Mouse (Mus musculus) megakaryocyte, adult 5-6 weeks (primary cell): ENCODE data around the gene Plekhg1. TPM values are rescaled to one million over a fixed set of nuclear protein-coding genes. Genes with fewer than 3 reads are reported as not detected.
A peak's percentile ranks its signal among the peaks of the same experiment; 100 is the strongest.

Source experiments
- ATAC-seq: 2 replicates; pipeline ENCODE4 v1.8.0; 2016; ENCODE audit warnings: mild to moderate bottlenecking, inconsistent platforms; ENCODE audit not compliant: poor library complexity, severe bottlenecking
- total RNA-seq, 2 experiments: library from RNA; stranded (forward) in 1 of 2; stranded (reverse) in 1 of 2; fragments of 153-499, 151-499 nt in 1 of 2; fragments of 221-1000, 200-1000 nt in 1 of 2; gene quantifications; 2 replicates each; pipeline versions ENCODE4 v1.2.3 to v1.2.4; 2015 to 2017

Plekhg1 gene
- total RNA-seq, 2 experiments from 2014 or later: 16.3 to 20.8 TPM

- ATAC-seq: no peak; the same call in 1 of the 2 replicates
These were observed 253.4 kb downstream of the Plekhg1 start for GRCm38 (mm10) chr10:3993365-3994102.

- ATAC-seq: no peak
These were observed 255.1 kb downstream of the Plekhg1 start for GRCm38 (mm10) chr10:3995277-3995676.

GRCm38 (mm10) chr10:3996170-3996876 lies 256.2 kb downstream of the Plekhg1 start:
- ATAC-seq: peak; percentile 83

- no peak for ATAC-seq
These were observed 257.8 kb downstream of the Plekhg1 start for GRCm38 (mm10) chr10:3997851-3998426.

DNA sequence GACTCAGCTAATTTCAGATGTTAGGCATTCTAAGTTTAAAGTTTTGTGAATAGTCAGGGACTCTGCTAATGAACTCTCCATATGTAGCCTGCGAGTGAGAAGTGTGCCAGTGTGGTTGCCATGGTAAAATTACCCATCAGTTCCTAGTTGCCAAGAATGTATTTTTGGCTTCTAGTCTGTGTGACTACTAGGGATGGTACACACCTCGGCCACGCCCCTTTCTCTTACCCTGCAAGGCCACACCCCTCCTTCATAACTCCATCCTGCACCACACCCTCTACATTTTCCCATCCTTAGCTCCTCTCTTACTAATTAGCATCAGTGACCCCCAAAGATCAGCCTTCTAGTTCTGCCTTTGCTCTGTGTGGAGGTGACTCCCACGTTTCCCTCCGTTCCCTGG lies 262.5 kb downstream of the Plekhg1 start:
- ATAC-seq: no peak

GRCm38 (mm10) chr10:4005191-4005590 lies 265.0 kb downstream of the Plekhg1 start:
- ATAC-seq: no peak

GRCm38 (mm10) chr10:4006296-4007015 lies 266.3 kb downstream of the Plekhg1 start:
- ATAC-seq: no peak

Other genes with a start within 250 kb of the Plekhg1 start
- gene Iyd, start 200.1 kb upstream of the Plekhg1 start, total RNA-seq (2015): not detected in 2 replicates
- gene Iyd, start 200.1 kb upstream of the Plekhg1 start, total RNA-seq (2017): not detected in 2 replicates
- 17.9 and 20.9 TPM in 2 replicates for gene Mthfd1l, start 232.8 kb downstream of the Plekhg1 start, total RNA-seq (2015)
- 75.2 and 76.5 TPM in 2 replicates for gene Mthfd1l, start 232.8 kb downstream of the Plekhg1 start, total RNA-seq (2017)